Mouse (Mus musculus) liver, postnatal 0 days (tissue): ENCODE measurements around the gene Tmem196. TPM values are rescaled to one million over a fixed set of nuclear protein-coding genes. Genes with fewer than 3 reads are reported as not detected.
"Not testable (repeated sequence)": the region's sequence is repeated elsewhere in the genome, so short reads cannot be mapped to it uniquely, and the experiment has no call there.

Source experiments
- ATAC-seq: fragments of 200-750 bp; cut with Nextera tagmentation; 2 replicates; pipeline ENCODE4 v1.8.0; 2017; ENCODE audit warnings: mild to moderate bottlenecking, moderate library complexity
- DNase-seq: peaks from one replicate; pipeline ENCODE4 v3.0.0-alpha.2; 2016
- H3K27ac ChIP-seq: fragments of 300-500 bp; sonication (generic); 2 replicates; pipeline ENCODE4 v1.5.1; 2014; ENCODE audit warnings: antibody characterized with exemption, moderate library complexity, mild to moderate bottlenecking, low read depth
- H3K27me3 ChIP-seq: fragments of 300-500 bp; sonication (generic); 2 replicates; pipeline ENCODE4 v1.6.1; 2014; ENCODE audit warnings: low read length, control low read depth, mixed read lengths; ENCODE audit not compliant: insufficient read depth
- H3K36me3 ChIP-seq: fragments of 300-500 bp; sonication (generic); replicated peaks from 2 replicates; pipeline ENCODE4 v1.6.1; 2014; ENCODE audit warnings: mild to moderate bottlenecking, control low read depth, low read length, moderate library complexity, mixed read lengths; ENCODE audit not compliant: insufficient read depth
- H3K4me1 ChIP-seq: fragments of 300-500 bp; sonication (generic); 2 replicates; pipeline ENCODE4 v1.6.1; 2014; ENCODE audit warnings: antibody characterized with exemption, mild to moderate bottlenecking, control low read depth; ENCODE audit not compliant: insufficient read depth
- H3K4me2 ChIP-seq: fragments of 300-500 bp; sonication (generic); 2 replicates; pipeline ENCODE4 v1.6.1; 2014; ENCODE audit warnings: low read depth, mild to moderate bottlenecking, low read length, moderate library complexity, mixed read lengths
- H3K4me3 ChIP-seq: fragments of 300-500 bp; sonication (generic); 2 replicates; pipeline ENCODE4 v1.5.1; 2014; ENCODE audit warnings: low read depth, low read length
- H3K9ac ChIP-seq: fragments of 300-500 bp; sonication (generic); replicated peaks from 2 replicates; pipeline ENCODE4 v1.6.1; 2014; ENCODE audit warnings: mild to moderate bottlenecking, moderate library complexity
- H3K9me3 ChIP-seq: fragments of 300-500 bp; sonication (generic); 2 replicates; pipeline ENCODE4 v1.6.1; 2016; ENCODE audit warnings: mild to moderate bottlenecking, control low read depth, low read length, mixed read lengths
- CTCF ChIP-seq: sonication (generic); IDR thresholded peaks from 2 replicates; pipeline ENCODE4 v1.5.1; 2016; ENCODE audit warnings: antibody characterized with exemption, low read depth
- EP300 ChIP-seq: IDR thresholded peaks from 2 replicates; pipeline ENCODE4 v1.6.1; 2016; ENCODE audit warnings: antibody characterized with exemption, low read depth, mild to moderate bottlenecking
- WGBS: fragments of 180-500 bp; shearing (Covaris S2); extraction: QIAGEN DNeasy Blood & Tissue Kit; methylation state at CpG from one replicate; pipeline ENCODE4 v1.1.7; 2014; ENCODE audit not compliant: insufficient replicate concordance; 5-methylcytosine and 5-hydroxymethylcytosine counted together
- polyA plus RNA-seq: library from polyadenylated mRNA; unstranded; fragments of >200 nt; fragmentation: Nextera tagmentation; extraction: Ambion mirVana; gene quantifications from 2 replicates; pipeline ENCODE4 v1.2.1, GENCODE M21; 2015

The Tmem196 gene
- polyA plus RNA-seq, 1 experiment from 2014 or later: not detected

- Histone ChIP-seq H3K4me2 (no peak overlapping the region), H3K4me1 (no peaks in the 10 kb centered on the region), H3K27ac (no peak overlapping the region), H3K36me3 (no peaks in the 10 kb centered on the region), H3K27me3 (no peaks in the 10 kb centered on the region), H3K4me3 (no peak overlapping the region), H3K9me3 (no peaks in the 10 kb centered on the region), H3K9ac (no peak overlapping the region)
- no peak for TF ChIP-seq CTCF
- TF ChIP-seq EP300: no peak
- no peak for DNase-seq
- WGBS: 55% methylated on average over 1 of the region's 1 CpGs
- ATAC-seq: no peak
These were observed 52.6 kb downstream of the Tmem196 start for GRCm38 (mm10) chr12:119998267-119998666.

- Histone ChIP-seq H3K27ac (no peak overlapping the region), H3K4me3 (no peak overlapping the region), H3K36me3 (no peaks in the 10 kb centered on the region), H3K4me1 (no peaks in the 10 kb centered on the region), H3K9me3 (no peaks in the 10 kb centered on the region), H3K9ac (no peak overlapping the region), H3K27me3 (no peaks in the 10 kb centered on the region), H3K4me2 (no peak overlapping the region)
- no peak for DNase-seq
- TF ChIP-seq EP300 (no peak), CTCF (no peak)
- no peak for ATAC-seq
These were observed 58.7 kb downstream of the Tmem196 start for GRCm38 (mm10) chr12:120004280-120004679.

- H3K36me3 ChIP-seq: no peaks in the 10 kb centered on the region
These were observed 69.1 kb downstream of the Tmem196 start for GRCm38 (mm10) chr12:120014768-120015167.

DNA sequence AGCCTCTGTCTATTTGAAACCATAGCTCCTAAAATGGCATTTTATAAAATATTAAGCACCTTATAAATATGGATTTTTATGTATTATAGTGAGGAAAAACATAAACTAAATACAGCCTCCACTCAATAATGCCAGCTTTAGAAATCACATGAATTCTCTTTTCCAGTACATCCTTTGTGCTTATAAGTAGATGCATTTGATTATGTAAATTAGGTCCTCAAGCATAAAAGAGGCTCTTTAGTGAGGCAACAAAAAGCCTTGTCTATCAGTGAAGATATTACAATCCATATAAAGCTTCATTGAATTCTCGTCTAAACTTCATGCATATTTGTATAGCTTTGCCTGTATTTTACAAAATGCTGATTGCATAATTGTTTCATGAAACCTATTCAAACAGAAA lies 69.6 kb downstream of the Tmem196 start:
- Histone ChIP-seq H3K9ac (no peak overlapping the region), H3K9me3 (no peaks in the 10 kb centered on the region), H3K4me3 (no peak overlapping the region), H3K4me2 (no peak overlapping the region), H3K36me3 (no peaks in the 10 kb centered on the region), H3K4me1 (no peaks in the 10 kb centered on the region), H3K27ac (no peak overlapping the region), H3K27me3 (no peaks in the 10 kb centered on the region)
- TF ChIP-seq CTCF: no peak
- TF ChIP-seq EP300: no peak
- DNase-seq: no peak
- 56% methylated on average over 1 of the region's 1 CpGs for WGBS
- no peak for ATAC-seq

More at GRCm38 (mm10) chr12:120014768-120015167, 69.1 kb downstream of the Tmem196 start:
- no peak overlapping the region for H3K4me2 ChIP-seq
- H3K9me3 ChIP-seq: no peaks in the 10 kb centered on the region
- H3K27ac ChIP-seq: no peak overlapping the region
- no peak for ATAC-seq
- H3K9ac ChIP-seq: no peak overlapping the region
- WGBS: 63% methylated on average over 4 of the region's 4 CpGs
- no peaks in the 10 kb centered on the region for H3K27me3 ChIP-seq
- H3K4me1 ChIP-seq: no peaks in the 10 kb centered on the region
- DNase-seq: no peak
- H3K4me3 ChIP-seq: no peak overlapping the region
- TF ChIP-seq EP300 (no peak), CTCF (no peak)

- H3K4me1 ChIP-seq, H3K9ac ChIP-seq, H3K9me3 ChIP-seq, H3K27ac ChIP-seq, ATAC-seq, H3K4me3 ChIP-seq, H3K36me3 ChIP-seq, H3K27me3 ChIP-seq, H3K4me2 ChIP-seq: not testable (repeated sequence)
- peak; percentile 61 for TF ChIP-seq CTCF
- DNase-seq: peak; percentile 13
- WGBS: 72% methylated on average over 15 of the region's 15 CpGs
These were observed 82.7 kb downstream of the Tmem196 start for GRCm38 (mm10) chr12:120028089-120028959.
